Mouse (Mus musculus): ENCODE measurements around the gene Arfgap2. TPM values are rescaled to one million over a fixed set of nuclear protein-coding genes. Genes with fewer than 3 reads are reported as not detected.

Arfgap2 gene
- total RNA-seq, 2 experiments from 2014 or later = 136 to 146 TPM

- no peak for DNase-seq (ENCODE audit: low spot score)
Observed at GRCm38 (mm10) chr2:91258054-91258453, 6.7 kb upstream of the Arfgap2 start.

- DNase-seq (ENCODE audit: low spot score) = no peak
Observed at GRCm38 (mm10) chr2:91258830-91259229, 5.9 kb upstream of the Arfgap2 start.

- DNase-seq (ENCODE audit: low spot score) = peak; percentile 76
Observed at GRCm38 (mm10) chr2:91259493-91259892, 5.3 kb upstream of the Arfgap2 start.

GRCm38 (mm10) chr2:91263692-91264660, 798 bp upstream of the Arfgap2 start:
- DNase-seq (ENCODE audit: low spot score) = no peak

GRCm38 (mm10) chr2:91268042-91268441, 3.3 kb downstream of the Arfgap2 start:
- no peak for DNase-seq (ENCODE audit: low spot score)

GRCm38 (mm10) chr2:91268706-91269105, 3.9 kb downstream of the Arfgap2 start:
- DNase-seq (ENCODE audit: low spot score) = no peak

- DNase-seq (ENCODE audit: low spot score) = peak; percentile 82
Observed at GRCm38 (mm10) chr2:91269687-91270133, 4.9 kb downstream of the Arfgap2 start.

- peak; percentile 61 for DNase-seq (ENCODE audit: low spot score)
Observed at GRCm38 (mm10) chr2:91278749-91279371, 14.1 kb downstream of the Arfgap2 start.

GRCm38 (mm10) chr2:91279372-91279755, 14.6 kb downstream of the Arfgap2 start:
- DNase-seq (ENCODE audit: low spot score) = no peak

GRCm38 (mm10) chr2:91281366-91281765, 16.6 kb downstream of the Arfgap2 start:
- no peak for DNase-seq (ENCODE audit: low spot score)

- DNase-seq (ENCODE audit: low spot score) = no peak
Observed at GRCm38 (mm10) chr2:91283972-91284371, 19.2 kb downstream of the Arfgap2 start.

GRCm38 (mm10) chr2:91284375-91285199, 19.8 kb downstream of the Arfgap2 start:
- DNase-seq (ENCODE audit: low spot score) = no peak

GRCm38 (mm10) chr2:91285885-91286505, 21.2 kb downstream of the Arfgap2 start:
- peak; percentile 83 for DNase-seq (ENCODE audit: low spot score)

GRCm38 (mm10) chr2:91287563-91287962, 22.8 kb downstream of the Arfgap2 start:
- DNase-seq (ENCODE audit: low spot score) = no peak

GRCm38 (mm10) chr2:91291197-91292007, 26.6 kb downstream of the Arfgap2 start:
- DNase-seq (ENCODE audit: low spot score) = peak; percentile 74

GRCm38 (mm10) chr2:91294226-91294625, 29.5 kb downstream of the Arfgap2 start:
- DNase-seq (ENCODE audit: low spot score) = no peak

GRCm38 (mm10) chr2:91295895-91296294, 31.1 kb downstream of the Arfgap2 start:
- DNase-seq (ENCODE audit: low spot score) = no peak

- no peak for DNase-seq (ENCODE audit: low spot score)
Observed at GRCm38 (mm10) chr2:91299156-91299555, 34.4 kb downstream of the Arfgap2 start.

- no peak for DNase-seq (ENCODE audit: low spot score)
Observed at GRCm38 (mm10) chr2:91300784-91301183, 36.0 kb downstream of the Arfgap2 start.

- DNase-seq (ENCODE audit: low spot score) = no peak
Observed at GRCm38 (mm10) chr2:91301836-91302235, 37.1 kb downstream of the Arfgap2 start.

Data from gastrocnemius, adult 18-20 months (tissue).